Mouse (Mus musculus): ENCODE measurements around the gene Cdyl2.

GRCm38 (mm10) chr8:116590106-116590505 lies 142.7 kb downstream of the Cdyl2 start:
- TF ChIP-seq CTCF (IDR thresholded peaks at IDR 0.05; ENCODE audit: control insufficient read depth, insufficient read depth, low read length) (no peak), POLR2A (IDR thresholded peaks at IDR 0.05; ENCODE audit: borderline replicate concordance, control insufficient read depth, low read depth, low read length) (no peak)

Data from bone marrow, adult 2 months (tissue).